Mouse (Mus musculus): ENCODE measurements around the gene Evi5l. TPM values are rescaled to one million over a fixed set of nuclear protein-coding genes. Genes with fewer than 3 reads are reported as not detected.

Evi5l gene
- total and polyA plus RNA-seq, 3 experiments, result 4.5 to 10.8 TPM; not detected in 1

DNA sequence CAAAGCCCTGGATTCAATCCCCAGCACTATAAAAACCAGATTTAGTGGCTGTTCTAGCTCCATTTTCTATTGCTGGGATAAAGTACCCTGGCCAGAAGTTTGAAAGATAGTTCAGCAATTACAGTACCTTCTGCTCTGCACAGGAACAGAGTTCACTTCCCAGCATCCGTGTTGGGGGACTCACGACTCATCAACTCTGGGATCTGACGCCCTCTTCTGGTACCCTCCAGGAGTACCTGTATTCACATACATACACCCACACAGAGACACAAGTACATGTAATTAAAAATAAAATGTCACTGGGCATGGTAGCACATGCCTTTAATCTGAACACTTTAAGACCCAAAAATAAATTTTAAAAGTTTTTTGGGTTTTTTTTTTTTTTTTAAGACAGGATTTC, 6.1 kb downstream of the Evi5l start:
- H3K9me3 ChIP-seq (replicated peaks; ENCODE audit: insufficient read depth, low read length), result no peaks in the 10 kb centered on the region
- no peaks in the 10 kb centered on the region; a peak in 1 of 4 replicates for H3K36me3 ChIP-seq (ENCODE audit: control insufficient read depth in 1 of 2, insufficient read depth in 2 of 2, low read length in 2 of 2)
- no peak for DNase-seq (ENCODE audit: low read depth, low spot score)
- H3K4me1 ChIP-seq (ENCODE audit: control insufficient read depth in 1 of 2, insufficient read depth in 2 of 2, low read length in 2 of 2), result 0 out of 4 replicates have a peak, but pooled peaks cover 0 to 3% of the 10 kb centered on the region in 2 experiments
- no peaks in the 10 kb centered on the region for H3K79me2 ChIP-seq (ENCODE audit: control insufficient read depth, insufficient read depth, low read length, poor library complexity)
- no peak overlapping the region for H3K9ac ChIP-seq (ENCODE audit: control insufficient read depth, low read depth, low read length, poor library complexity, severe bottlenecking)
- no peak overlapping the region for H3K27ac ChIP-seq (ENCODE audit: control insufficient read depth, low read depth, low read length)
- no peak overlapping the region for H3K4me3 ChIP-seq (ENCODE audit: control insufficient read depth in 1 of 2, insufficient read depth in 1 of 2, low read depth in 2 of 2, low read length in 2 of 2)
- H3K27me3 ChIP-seq (ENCODE audit: control insufficient read depth in 1 of 2, insufficient read depth in 2 of 2, low read length in 2 of 2), result no peaks in the 10 kb centered on the region
- peak in 1 of 3 experiments; percentile 27; a peak in 1 of 6 replicates for TF ChIP-seq CTCF (IDR thresholded peaks at IDR 0.05 in 2 of 3, conservative IDR thresholded peaks at IDR 0.05 in 1 of 3; ENCODE audit: control insufficient read depth in 1 of 3, insufficient read depth in 1 of 3, low read depth in 2 of 3, low read length in 3 of 3, poor library complexity in 1 of 3, severe bottlenecking in 1 of 3)
- TF ChIP-seq POLR2A (IDR thresholded peaks at IDR 0.05; ENCODE audit: control insufficient read depth in 1 of 2, insufficient read depth in 1 of 2, low read depth in 1 of 2, low read length in 2 of 2, poor library complexity in 1 of 2), result no peak

DNA sequence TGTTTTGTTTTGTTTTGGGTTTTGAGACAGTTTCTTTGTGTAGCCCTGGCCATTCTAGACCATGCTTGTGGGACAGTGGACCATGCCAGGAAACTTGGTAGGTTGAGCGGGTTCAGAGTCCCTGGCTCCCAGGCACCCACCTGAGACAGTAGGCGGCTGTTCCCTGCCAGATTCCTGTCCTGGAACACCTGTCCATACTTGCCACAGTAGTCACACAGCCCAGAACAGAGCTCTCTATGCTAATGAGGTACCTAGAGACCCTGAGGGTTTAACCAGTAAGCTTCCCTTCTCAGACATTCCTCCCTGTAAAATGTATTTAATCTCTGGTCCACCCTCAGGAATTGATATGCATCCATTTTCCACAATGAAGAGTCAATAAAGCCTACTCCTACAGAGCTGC, 7.7 kb downstream of the Evi5l start:
- Histone ChIP-seq H3K4me1 (ENCODE audit: control insufficient read depth in 1 of 2, insufficient read depth in 2 of 2, low read length in 2 of 2) (0 out of 4 replicates have a peak, but pooled peaks cover 0 to under 1% of the 10 kb centered on the region in 2 experiments), H3K36me3 (ENCODE audit: control insufficient read depth in 1 of 2, insufficient read depth in 2 of 2, low read length in 2 of 2) (no peaks in the 10 kb centered on the region; a peak in 1 of 4 replicates), H3K79me2 (ENCODE audit: control insufficient read depth, insufficient read depth, low read length, poor library complexity) (no peaks in the 10 kb centered on the region), H3K27me3 (ENCODE audit: control insufficient read depth in 1 of 2, insufficient read depth in 2 of 2, low read length in 2 of 2) (no peaks in the 10 kb centered on the region), H3K9me3 (replicated peaks; ENCODE audit: insufficient read depth, low read length) (no peaks in the 10 kb centered on the region), H3K27ac (ENCODE audit: control insufficient read depth, low read depth, low read length) (no peak overlapping the region), H3K4me3 (ENCODE audit: control insufficient read depth in 1 of 2, insufficient read depth in 1 of 2, low read depth in 2 of 2, low read length in 2 of 2) (no peak overlapping the region), H3K9ac (ENCODE audit: control insufficient read depth, low read depth, low read length, poor library complexity, severe bottlenecking) (no peak overlapping the region)
- no peak for DNase-seq (ENCODE audit: low read depth, low spot score)
- TF ChIP-seq NRF1 (IDR thresholded peaks at IDR 0.05; ENCODE audit: insufficient read depth, low read depth, low read length, poor library complexity, severe bottlenecking), result no peak
- no peak for TF ChIP-seq E2F4 (IDR thresholded peaks at IDR 0.05; ENCODE audit: borderline replicate concordance, low read depth, low read length)
- TF ChIP-seq HCFC1 (IDR thresholded peaks at IDR 0.05; ENCODE audit: low read depth, low read length), result no peak
- no peak for TF ChIP-seq SMC3 (IDR thresholded peaks at IDR 0.05; ENCODE audit: low read depth, low read length)
- TF ChIP-seq USF2 (IDR thresholded peaks at IDR 0.05; ENCODE audit: borderline replicate concordance in 1 of 2, insufficient read depth in 1 of 2, low read depth in 1 of 2, low read length in 2 of 2), result no peak
- no peak for TF ChIP-seq TBP (IDR thresholded peaks at IDR 0.05; ENCODE audit: low read depth, low read length)
- no peak for TF ChIP-seq ZNF384 (IDR thresholded peaks at IDR 0.05; ENCODE audit: low read depth, low read length)

DNA sequence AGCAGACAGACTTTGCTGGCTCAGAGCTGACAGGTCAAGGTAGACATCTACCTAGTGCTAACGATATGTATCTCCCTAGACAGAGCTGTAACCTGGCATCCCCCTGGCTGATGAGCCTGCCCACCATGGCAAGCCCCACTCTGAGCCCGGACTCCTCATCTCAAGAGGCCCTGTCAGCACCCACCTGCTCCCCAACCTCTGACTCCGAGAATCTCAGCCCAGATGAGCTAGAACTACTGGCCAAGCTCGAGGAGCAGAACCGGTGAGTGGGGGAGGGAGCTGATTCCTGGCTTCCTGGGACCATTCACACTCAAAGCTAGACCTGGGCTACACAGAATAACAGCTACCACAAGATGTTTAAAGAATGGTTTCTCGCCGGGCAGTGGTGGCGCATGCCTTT, 17.0 kb downstream of the Evi5l start:
- Histone ChIP-seq H3K36me3 (ENCODE audit: control insufficient read depth in 1 of 2, insufficient read depth in 2 of 2, low read length in 2 of 2) (no peaks in the 10 kb centered on the region), H3K27me3 (ENCODE audit: control insufficient read depth in 1 of 2, insufficient read depth in 2 of 2, low read length in 2 of 2) (no peaks in the 10 kb centered on the region), H3K9me3 (replicated peaks; ENCODE audit: insufficient read depth, low read length) (no peaks in the 10 kb centered on the region)

More for the DNA sequence above, 17.0 kb downstream of the Evi5l start:
- H3K27ac ChIP-seq (ENCODE audit: control insufficient read depth, low read depth, low read length), result no peak overlapping the region
- TF ChIP-seq ZMIZ1 (IDR thresholded peaks at IDR 0.05; ENCODE audit: low read depth, low read length) (no peak), KAT2A (conservative IDR thresholded peaks at IDR 0.05; ENCODE audit: low read depth, low read length) (no peak), RAD21 (IDR thresholded peaks at IDR 0.05; ENCODE audit: low read depth, low read length) (no peak), POLR2AphosphoS5 (IDR thresholded peaks at IDR 0.05; ENCODE audit: borderline replicate concordance, low read depth, low read length) (no peak), TAL1 (IDR thresholded peaks at IDR 0.05; ENCODE audit: low read length) (no peak), BHLHE40 (IDR thresholded peaks at IDR 0.05; ENCODE audit: borderline replicate concordance, low read depth, low read length) (no peak)
- no peak overlapping the region for H3K9ac ChIP-seq (ENCODE audit: control insufficient read depth, low read depth, low read length, poor library complexity, severe bottlenecking)
- no peaks in the 10 kb centered on the region for H3K79me2 ChIP-seq (ENCODE audit: control insufficient read depth, insufficient read depth, low read length, poor library complexity)
- H3K4me1 ChIP-seq (ENCODE audit: control insufficient read depth in 1 of 2, insufficient read depth in 2 of 2, low read length in 2 of 2), result no peaks in the 10 kb centered on the region
- no peak for DNase-seq (ENCODE audit: low read depth, low spot score)
- no peak overlapping the region for H3K4me3 ChIP-seq (ENCODE audit: control insufficient read depth in 1 of 2, insufficient read depth in 1 of 2, low read depth in 2 of 2, low read length in 2 of 2)

Data from MEL (cell line).